Mouse (Mus musculus) forebrain, embryonic 16.5 days (tissue): Measurements from ENCODE around the gene Letmd1. TPM values are rescaled to one million over a fixed set of nuclear protein-coding genes. Genes with fewer than 3 reads are reported as not detected.

Experiments
- ATAC-seq: fragments of 200-750 bp; cut with Nextera tagmentation; 2 replicates; pipeline ENCODE4 v1.8.0; 2017; ENCODE audit warnings: mild to moderate bottlenecking, moderate library complexity
- H3K27ac ChIP-seq: fragments of 300-500 bp; sonication (generic); 2 replicates; pipeline ENCODE4 v1.5.1; 2014; ENCODE audit warnings: low read length, control low read depth
- H3K27me3 ChIP-seq: fragments of 300-500 bp; sonication (generic); replicated peaks from 2 replicates; pipeline ENCODE4 v1.6.1; 2014; ENCODE audit warnings: low read length; ENCODE audit not compliant: control insufficient read depth, insufficient read depth
- H3K36me3 ChIP-seq: fragments of 300-500 bp; sonication (generic); 2 replicates; pipeline ENCODE4 v1.6.1; 2014; ENCODE audit not compliant: control insufficient read depth, insufficient read depth
- H3K4me1 ChIP-seq: fragments of 300-500 bp; sonication (generic); replicated peaks from 2 replicates; pipeline ENCODE4 v1.6.1; 2014; ENCODE audit warnings: low read length; ENCODE audit not compliant: control insufficient read depth, insufficient read depth
- H3K4me2 ChIP-seq: fragments of 300-500 bp; sonication (generic); 2 replicates; pipeline ENCODE4 v1.6.1; 2014; ENCODE audit warnings: mild to moderate bottlenecking, low read length, control low read depth
- H3K4me3 ChIP-seq: fragments of 300-500 bp; sonication (generic); replicated peaks from 2 replicates; pipeline ENCODE4 v1.5.1; 2014; ENCODE audit warnings: mild to moderate bottlenecking, low read length, control low read depth
- H3K9ac ChIP-seq: fragments of 300-500 bp; sonication (generic); replicated peaks from 2 replicates; pipeline ENCODE4 v1.6.1; 2014; ENCODE audit warnings: low read depth, low read length, control low read depth
- H3K9me3 ChIP-seq: fragments of 300-500 bp; sonication (generic); 2 replicates; pipeline ENCODE4 v1.6.1; 2016; ENCODE audit warnings: low read length; ENCODE audit not compliant: control insufficient read depth
- WGBS: fragments of 180-500 bp; shearing (Covaris S2); extraction: QIAGEN DNeasy Blood & Tissue Kit; methylation state at CpG from one replicate; pipeline ENCODE4 v1.1.7; 2014; 5-methylcytosine and 5-hydroxymethylcytosine counted together
- polyA plus RNA-seq: library from polyadenylated mRNA; unstranded; fragments of >200 nt; fragmentation: Nextera tagmentation; extraction: Ambion mirVana; gene quantifications from 2 replicates; pipeline ENCODE4 v1.2.1, GENCODE M21; 2015

Letmd1 gene
- polyA plus RNA-seq, 1 experiment from 2014 or later: 58.7 TPM

DNA sequence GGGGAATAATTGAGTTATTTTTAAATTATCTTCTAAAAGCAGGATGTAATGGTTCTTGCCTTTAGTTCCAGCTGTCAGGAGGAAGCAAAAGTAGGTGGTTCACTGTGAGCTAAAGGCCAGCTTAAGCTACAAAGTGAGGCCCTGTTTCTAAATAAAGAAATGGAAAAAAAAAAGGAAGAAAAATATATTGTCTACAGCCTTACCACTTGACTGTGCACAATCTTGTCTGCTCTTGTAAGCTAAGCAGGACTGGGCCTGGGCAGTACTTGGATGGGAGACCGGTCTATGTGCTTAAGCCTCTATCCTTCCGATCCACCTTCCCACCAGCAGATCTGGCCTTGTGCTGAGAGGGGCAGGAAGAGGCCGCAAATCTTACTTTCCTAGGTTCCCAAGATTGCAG is 19.3 kb upstream of the Letmd1 start:
- no peak overlapping the region for H3K4me2 ChIP-seq
- H3K27ac ChIP-seq: no peak overlapping the region
- peaks cover 6% of the 10 kb centered on the region; the same call in 1 of the 2 replicates for H3K4me1 ChIP-seq
- no peak for ATAC-seq
- no peaks in the 10 kb centered on the region for H3K36me3 ChIP-seq
- WGBS: 95% methylated on average over 3 of the region's 3 CpGs
- H3K4me3 ChIP-seq: no peak overlapping the region
- no peaks in the 10 kb centered on the region for H3K9me3 ChIP-seq
- H3K9ac ChIP-seq: no peak overlapping the region
- H3K27me3 ChIP-seq: no peaks in the 10 kb centered on the region

DNA sequence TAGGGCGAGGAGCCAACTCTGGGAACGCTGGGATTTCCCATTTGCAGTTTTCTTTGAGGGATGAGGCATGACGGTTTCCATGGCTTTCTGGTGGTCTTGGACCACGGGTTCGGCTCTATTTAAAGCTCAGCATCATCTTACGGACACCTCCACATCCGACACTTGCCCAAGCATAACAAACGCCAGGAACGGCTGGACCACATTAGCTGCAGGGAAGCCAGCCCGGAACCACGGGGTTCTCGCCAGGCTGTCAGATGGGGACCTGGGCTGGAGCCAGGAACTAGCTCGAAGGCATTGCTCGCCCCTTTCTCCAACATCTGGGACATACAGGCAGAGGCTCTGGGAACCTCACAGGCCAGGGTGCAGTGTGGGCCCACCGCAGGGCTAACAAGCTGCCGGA is 17.6 kb upstream of the Letmd1 start:
- 49% methylated on average over 16 of the region's 16 CpGs for WGBS

DNA sequence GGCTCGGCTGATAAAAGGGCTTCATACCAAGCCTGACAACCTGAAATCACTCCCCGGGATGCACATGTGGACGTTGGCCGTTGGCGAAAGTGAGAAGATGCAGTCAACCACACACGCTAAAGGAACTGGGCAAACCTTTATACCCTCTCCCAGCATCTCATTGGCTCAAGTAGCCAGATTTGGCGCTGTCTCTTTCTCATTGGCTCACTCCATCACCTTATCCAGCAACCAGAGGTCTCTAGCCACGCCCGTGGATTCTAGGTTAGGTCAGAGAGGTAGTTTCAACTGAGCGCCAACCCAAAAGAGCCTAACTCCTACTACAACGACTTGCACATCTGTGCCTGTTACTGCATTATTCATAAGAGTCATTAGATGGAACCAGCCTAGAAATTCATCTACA is 16.3 kb upstream of the Letmd1 start:
- H3K27me3 ChIP-seq: no peaks in the 10 kb centered on the region
- 82% methylated on average over 11 of the region's 11 CpGs for WGBS
- H3K4me3 ChIP-seq: no peak overlapping the region
- no peaks in the 10 kb centered on the region for H3K9me3 ChIP-seq
- no peak overlapping the region for H3K9ac ChIP-seq
- no peak overlapping the region for H3K27ac ChIP-seq
- ATAC-seq: no peak
- peaks cover 6% of the 10 kb centered on the region; the same call in 1 of the 2 replicates for H3K4me1 ChIP-seq
- no peaks in the 10 kb centered on the region for H3K36me3 ChIP-seq
- no peak overlapping the region for H3K4me2 ChIP-seq

More for the DNA sequence above, 17.6 kb upstream of the Letmd1 start:
- H3K27ac ChIP-seq: no peak overlapping the region
- H3K4me3 ChIP-seq: no peak overlapping the region
- H3K27me3 ChIP-seq: no peaks in the 10 kb centered on the region
- peaks cover 6% of the 10 kb centered on the region; the same call in 1 of the 2 replicates for H3K4me1 ChIP-seq
- no peak overlapping the region for H3K9ac ChIP-seq
- no peak overlapping the region for H3K4me2 ChIP-seq
- H3K9me3 ChIP-seq: no peaks in the 10 kb centered on the region
- H3K36me3 ChIP-seq: no peaks in the 10 kb centered on the region
- no peak for ATAC-seq

DNA sequence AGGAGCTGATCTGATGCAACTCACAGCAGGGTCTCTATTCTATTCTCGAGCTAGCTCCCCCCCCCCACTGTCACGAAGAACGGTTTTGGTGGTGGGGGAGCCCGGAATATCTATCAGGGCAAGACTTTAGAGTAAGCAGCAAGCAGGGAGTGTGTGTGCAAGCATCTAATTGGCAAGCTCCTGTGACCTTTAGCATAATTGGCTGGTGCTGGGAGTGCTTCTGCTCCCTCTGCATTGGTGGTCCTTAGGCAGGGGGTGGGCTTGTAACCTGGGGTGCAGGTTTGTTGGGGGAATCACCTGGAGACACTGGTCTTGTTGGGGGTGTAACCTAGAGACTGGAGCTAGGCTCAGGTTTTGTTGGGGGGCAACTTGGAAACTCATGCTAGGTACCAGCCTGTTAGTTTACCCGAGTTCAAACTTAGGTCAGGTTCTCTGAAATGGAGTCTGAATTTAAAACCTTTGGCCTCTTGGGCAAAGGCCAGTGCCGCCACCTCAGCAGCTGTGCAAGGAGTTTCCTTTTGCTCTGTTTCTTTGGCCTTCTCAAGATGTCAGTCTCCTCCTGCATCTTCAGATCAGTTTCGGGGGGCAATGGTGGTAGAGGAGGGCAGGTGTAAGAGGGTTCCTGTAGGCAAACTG is 12.3 kb upstream of the Letmd1 start:
- no peak for ATAC-seq
- no peak overlapping the region for H3K9ac ChIP-seq
- WGBS: 59% methylated on average over 7 of the region's 7 CpGs
- H3K27me3 ChIP-seq: 0 out of 2 replicates have a peak, but pooled peaks cover 2% of the 10 kb centered on the region
- H3K4me2 ChIP-seq: no peak overlapping the region
- no peak overlapping the region for H3K4me3 ChIP-seq
- no peak overlapping the region for H3K27ac ChIP-seq
- no peaks in the 10 kb centered on the region for H3K9me3 ChIP-seq
- no peaks in the 10 kb centered on the region for H3K36me3 ChIP-seq
- H3K4me1 ChIP-seq: no peaks in the 10 kb centered on the region

DNA sequence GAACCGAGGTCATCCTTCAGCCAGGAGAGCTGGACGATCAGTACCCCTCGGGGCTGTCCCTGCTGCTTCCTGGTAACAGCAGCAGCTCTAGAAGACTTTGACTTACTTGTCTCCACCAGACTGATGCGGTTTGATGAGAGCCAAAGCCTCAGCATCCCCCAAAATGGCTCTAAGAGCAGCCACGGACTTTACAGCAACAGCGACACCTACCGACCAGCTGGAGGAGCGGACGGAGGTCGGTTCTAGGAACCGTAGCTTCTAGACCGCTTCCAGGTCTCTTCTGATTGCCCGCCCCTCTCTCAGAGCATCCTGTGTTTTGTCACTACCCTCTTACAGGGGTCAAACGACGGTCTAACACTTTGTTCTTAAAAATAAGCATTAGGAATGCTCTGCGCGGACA is 11.5 kb upstream of the Letmd1 start:
- Histone ChIP-seq H3K4me2 (no peak overlapping the region), H3K4me1 (no peaks in the 10 kb centered on the region), H3K9me3 (no peaks in the 10 kb centered on the region), H3K36me3 (no peaks in the 10 kb centered on the region), H3K27ac (no peak overlapping the region), H3K9ac (no peak overlapping the region), H3K27me3 (0 out of 2 replicates have a peak, but pooled peaks cover 2% of the 10 kb centered on the region), H3K4me3 (no peak overlapping the region)
- 8% methylated on average over 17 of the region's 17 CpGs for WGBS
- ATAC-seq: peak; percentile 61; the same call in 1 of the 2 replicates

DNA sequence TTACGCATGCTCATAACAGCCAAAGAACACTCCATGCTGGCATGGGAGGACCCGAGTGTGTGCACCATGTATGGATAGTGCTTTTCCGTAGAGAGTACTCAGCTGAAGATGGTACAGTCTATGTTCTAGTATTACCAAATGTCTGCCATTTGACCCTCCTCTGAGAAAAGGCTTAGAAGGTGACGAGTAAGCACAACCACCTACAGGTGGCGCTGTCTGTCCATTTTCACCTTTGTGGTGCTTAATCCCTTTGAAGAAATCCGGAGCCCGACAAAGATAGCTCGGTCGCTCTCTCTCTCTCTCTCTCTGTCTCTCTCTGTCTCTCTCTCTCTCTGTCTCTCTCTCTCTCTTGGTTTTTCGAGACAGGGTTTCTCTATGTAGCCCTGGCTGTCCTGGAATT is 10.8 kb upstream of the Letmd1 start:
- Histone ChIP-seq H3K4me1 (no peaks in the 10 kb centered on the region), H3K9me3 (no peaks in the 10 kb centered on the region), H3K27me3 (0 out of 2 replicates have a peak, but pooled peaks cover 2% of the 10 kb centered on the region), H3K27ac (no peak overlapping the region), H3K4me3 (no peak overlapping the region), H3K36me3 (no peaks in the 10 kb centered on the region), H3K9ac (no peak overlapping the region), H3K4me2 (no peak overlapping the region)
- 44% methylated on average over 10 of the region's 10 CpGs for WGBS
- ATAC-seq: no peak

DNA sequence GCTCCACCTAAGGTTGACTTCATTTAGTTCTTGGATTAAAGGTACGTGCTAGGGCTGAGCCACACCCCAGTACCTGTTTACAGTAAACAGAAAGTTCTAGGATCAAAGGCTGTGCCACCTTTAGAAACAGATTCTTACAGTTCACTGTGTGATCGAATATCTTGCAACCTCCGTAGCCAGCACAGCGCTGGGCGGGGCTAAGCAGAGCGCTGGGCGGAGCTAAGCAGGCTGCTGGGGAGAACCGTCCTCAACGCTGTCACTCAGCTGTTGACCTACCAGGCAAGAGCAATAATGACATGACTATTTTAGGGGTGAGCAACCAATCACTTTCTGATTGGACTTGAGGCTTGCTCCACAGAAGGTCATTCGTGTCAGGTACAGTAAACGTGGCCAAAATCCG is 7.9 kb upstream of the Letmd1 start:
- no peak overlapping the region for H3K27ac ChIP-seq
- WGBS: 13% methylated on average over 12 of the region's 12 CpGs
- H3K27me3 ChIP-seq: 0 out of 2 replicates have a peak, but pooled peaks cover 2% of the 10 kb centered on the region
- H3K4me2 ChIP-seq: no peak overlapping the region
- H3K4me1 ChIP-seq: no peaks in the 10 kb centered on the region
- peak; percentile 57; the same call in 1 of the 2 replicates for ATAC-seq
- no peaks in the 10 kb centered on the region for H3K36me3 ChIP-seq
- no peaks in the 10 kb centered on the region for H3K9me3 ChIP-seq
- no peak overlapping the region for H3K9ac ChIP-seq
- no peak overlapping the region for H3K4me3 ChIP-seq

DNA sequence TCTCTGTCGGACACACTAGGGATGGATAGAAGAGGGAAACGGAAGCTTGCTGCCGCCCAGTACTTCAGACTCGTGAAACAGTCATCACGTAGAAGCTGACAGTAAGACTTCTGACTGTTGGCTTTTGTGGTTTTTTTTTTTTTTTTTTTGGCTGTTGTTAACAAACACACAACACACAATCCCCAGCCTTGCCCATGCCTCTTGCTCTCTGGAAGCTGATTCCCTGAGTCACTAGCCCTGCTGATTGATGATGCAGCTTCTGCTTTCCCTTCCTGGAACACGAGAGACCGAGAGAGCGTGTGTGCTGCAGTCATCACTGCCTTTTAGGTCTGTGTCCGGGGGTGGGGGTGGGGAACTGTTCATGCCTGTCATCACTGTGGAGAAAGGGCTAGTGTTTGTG is 7.2 kb upstream of the Letmd1 start:
- H3K4me1 ChIP-seq: no peaks in the 10 kb centered on the region
- no peak overlapping the region for H3K4me2 ChIP-seq
- no peaks in the 10 kb centered on the region for H3K36me3 ChIP-seq
- 69% methylated on average over 9 of the region's 9 CpGs for WGBS
- no peak overlapping the region for H3K9ac ChIP-seq
- H3K9me3 ChIP-seq: no peaks in the 10 kb centered on the region
- 0 out of 2 replicates have a peak, but pooled peaks cover 2% of the 10 kb centered on the region for H3K27me3 ChIP-seq
- no peak for ATAC-seq
- H3K27ac ChIP-seq: no peak overlapping the region
- H3K4me3 ChIP-seq: no peak overlapping the region

DNA sequence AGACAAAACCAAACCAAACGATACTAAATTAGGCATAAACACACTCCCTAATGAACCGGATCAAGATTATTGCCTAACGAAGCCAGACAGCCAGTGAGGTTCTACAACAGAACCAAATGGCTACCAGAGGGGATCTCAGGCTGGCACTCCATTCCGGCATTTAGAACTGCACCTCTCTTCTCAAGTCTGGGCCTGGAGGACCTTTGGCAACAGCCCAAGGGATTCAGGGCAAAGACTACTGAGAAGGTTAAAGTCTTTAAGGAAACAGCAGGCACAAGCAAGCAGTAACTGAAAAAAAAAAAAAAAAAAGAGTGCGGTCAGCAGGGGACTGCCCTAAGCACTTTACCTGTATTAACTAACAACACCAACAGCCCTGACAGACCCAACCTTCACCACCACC is 6.7 kb upstream of the Letmd1 start:
- H3K27me3 ChIP-seq: 0 out of 2 replicates have a peak, but pooled peaks cover 2% of the 10 kb centered on the region
- no peak for ATAC-seq
- 40% methylated on average over 4 of the region's 5 CpGs for WGBS
- H3K9me3 ChIP-seq: no peaks in the 10 kb centered on the region
- H3K4me2 ChIP-seq: no peak overlapping the region
- no peaks in the 10 kb centered on the region for H3K36me3 ChIP-seq
- no peak overlapping the region for H3K4me3 ChIP-seq
- no peak overlapping the region for H3K9ac ChIP-seq
- no peaks in the 10 kb centered on the region for H3K4me1 ChIP-seq
- no peak overlapping the region for H3K27ac ChIP-seq
